Mouse (Mus musculus) embryonic facial prominence, embryonic 14.5 days (tissue): ENCODE measurements at regions not wholly inside any gene's neighbourhood (a gene's known extent, or its start where the extent isn't known, plus 50 kb on each side); places are given as distances from the start of the nearest gene placed in this dataset.

Source experiments
- ATAC-seq: fragments of 200-750 bp; cut with Nextera tagmentation; 2 replicates; pipeline ENCODE4 v1.8.0; 2017; ENCODE audit warnings: low read depth, moderate number of reproducible peaks, moderate TSS enrichment
- DNase-seq: peaks from one replicate; pipeline ENCODE4 v3.0.0-alpha.2; 2015; ENCODE audit warnings: low spot score
- H3K27ac ChIP-seq: fragments of 300-500 bp; sonication (generic); replicated peaks from 2 replicates; pipeline ENCODE4 v1.5.1; 2014; ENCODE audit warnings: low read depth, mild to moderate bottlenecking, low read length, moderate library complexity
- H3K27me3 ChIP-seq: fragments of 300-500 bp; sonication (generic); replicated peaks from 2 replicates; pipeline ENCODE4 v1.6.1; 2014; ENCODE audit warnings: low read length; ENCODE audit not compliant: control insufficient read depth, insufficient read depth
- H3K36me3 ChIP-seq: fragments of 300-500 bp; sonication (generic); 2 replicates; pipeline ENCODE4 v1.6.1; 2014; ENCODE audit warnings: low read length, mixed read lengths; ENCODE audit not compliant: control insufficient read depth, insufficient read depth
- H3K4me1 ChIP-seq: fragments of 300-500 bp; sonication (generic); 2 replicates; pipeline ENCODE4 v1.6.1; 2014; ENCODE audit warnings: antibody characterized with exemption, low read length; ENCODE audit not compliant: control insufficient read depth, insufficient read depth
- H3K4me2 ChIP-seq: fragments of 300-500 bp; sonication (generic); 2 replicates; pipeline ENCODE4 v1.6.1; 2014; ENCODE audit warnings: low read depth, mild to moderate bottlenecking, low read length, moderate library complexity, mixed read lengths
- H3K4me3 ChIP-seq: fragments of 300-500 bp; sonication (generic); 2 replicates; pipeline ENCODE4 v1.5.1; 2014; ENCODE audit warnings: low read depth, mild to moderate bottlenecking, low read length
- H3K9ac ChIP-seq: fragments of 300-500 bp; sonication (generic); 2 replicates; pipeline ENCODE4 v1.6.1; 2014; ENCODE audit warnings: low read depth, mild to moderate bottlenecking, low read length, moderate library complexity, mixed read lengths
- H3K9me3 ChIP-seq: fragments of 300-500 bp; sonication (generic); 2 replicates; pipeline ENCODE4 v1.6.1; 2016; ENCODE audit warnings: low read length; ENCODE audit not compliant: control insufficient read depth
- WGBS: fragments of 180-500 bp; shearing (Covaris S2); extraction: QIAGEN DNeasy Blood & Tissue Kit; methylation state at CpG from one replicate; pipeline ENCODE4 v1.1.7; 2014; 5-methylcytosine and 5-hydroxymethylcytosine counted together

DNA sequence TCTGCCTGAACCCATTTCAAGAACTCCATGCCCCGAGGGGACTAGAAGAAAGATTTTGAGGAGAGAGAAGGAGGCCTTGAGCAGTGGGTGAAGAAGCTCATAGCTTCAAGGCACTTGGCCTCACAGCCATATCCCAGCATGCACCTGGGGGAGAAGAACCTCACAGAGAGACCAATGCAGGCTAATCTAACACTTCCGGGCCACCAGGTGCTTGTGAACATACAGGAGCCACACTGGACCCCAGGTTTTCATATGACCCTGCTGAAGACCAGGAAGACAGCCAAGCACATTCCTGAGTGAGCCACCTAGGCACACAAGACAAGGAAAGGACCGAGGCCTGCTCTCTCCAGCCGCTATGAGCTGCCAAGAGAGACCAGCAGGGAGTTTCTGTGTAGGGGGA, 61.6 kb downstream of the Sik1 start:
- H3K36me3 ChIP-seq = no peaks in the 10 kb centered on the region
- ATAC-seq (no peak), DNase-seq (no peak)
- H3K4me1 ChIP-seq = peaks cover 18% of the 10 kb centered on the region
- no peak overlapping the region for H3K4me2 ChIP-seq
- no peak overlapping the region for H3K4me3 ChIP-seq
- H3K27ac ChIP-seq = no peak overlapping the region
- H3K27me3 ChIP-seq = no peaks in the 10 kb centered on the region
- 67% methylated on average over 4 of the region's 4 CpGs for WGBS
- H3K9me3 ChIP-seq = no peaks in the 10 kb centered on the region
- no peak overlapping the region for H3K9ac ChIP-seq
